Mouse (Mus musculus): ENCODE data around the gene Slc6a18.
"Not testable (repeated sequence)": the region's sequence is repeated elsewhere in the genome, so short reads cannot be mapped to it uniquely, and the experiment has no call there.

Gene Slc6a18

DNA sequence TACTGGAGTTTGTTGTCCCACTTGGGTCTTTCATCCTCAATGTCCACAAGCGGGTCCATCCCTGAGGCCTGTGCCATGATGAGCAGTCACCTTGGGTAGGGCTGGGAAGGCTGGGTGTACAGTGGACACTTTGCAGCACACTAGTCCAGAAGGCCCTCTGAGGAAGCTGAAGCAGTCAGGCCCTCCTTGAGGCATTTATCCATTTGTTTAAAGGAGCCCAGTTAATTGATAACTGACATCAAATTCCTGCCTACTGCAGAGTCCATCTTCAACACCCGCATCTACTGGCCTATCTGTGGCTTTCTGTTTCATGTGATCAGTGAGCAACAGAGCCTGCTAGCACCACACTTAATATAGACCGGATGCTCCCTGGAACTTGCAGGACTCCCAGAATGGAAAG is at the start of gene Slc6a18:
Gene Slc6a18, minus strand, starts transcription at position 171 of the 400 bp plus-strand sequence.
- ATAC-seq (ENCODE audit: low TSS enrichment): no peak

DNA sequence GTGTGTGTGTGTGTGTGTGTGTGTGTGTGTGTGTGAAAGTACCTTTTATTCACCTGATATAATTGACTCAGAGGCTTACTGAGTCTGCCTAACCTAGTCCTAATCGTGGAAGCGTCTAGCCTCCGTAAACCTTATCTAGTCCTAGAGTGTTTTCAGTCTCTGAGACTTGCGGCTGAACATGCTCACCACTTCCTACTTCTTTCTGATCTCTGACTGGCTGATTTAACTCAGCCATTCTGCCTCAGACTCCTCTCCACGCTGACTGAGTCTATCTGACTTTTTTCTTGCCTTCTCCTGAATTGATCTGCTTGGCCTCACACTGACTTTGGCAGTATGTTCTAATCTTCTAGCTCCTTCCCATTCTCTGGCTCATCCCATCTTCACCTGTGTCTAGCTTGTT is 47.5 kb upstream of the Slc6a18 start:
- no peak for ATAC-seq (ENCODE audit: low TSS enrichment)

DNA sequence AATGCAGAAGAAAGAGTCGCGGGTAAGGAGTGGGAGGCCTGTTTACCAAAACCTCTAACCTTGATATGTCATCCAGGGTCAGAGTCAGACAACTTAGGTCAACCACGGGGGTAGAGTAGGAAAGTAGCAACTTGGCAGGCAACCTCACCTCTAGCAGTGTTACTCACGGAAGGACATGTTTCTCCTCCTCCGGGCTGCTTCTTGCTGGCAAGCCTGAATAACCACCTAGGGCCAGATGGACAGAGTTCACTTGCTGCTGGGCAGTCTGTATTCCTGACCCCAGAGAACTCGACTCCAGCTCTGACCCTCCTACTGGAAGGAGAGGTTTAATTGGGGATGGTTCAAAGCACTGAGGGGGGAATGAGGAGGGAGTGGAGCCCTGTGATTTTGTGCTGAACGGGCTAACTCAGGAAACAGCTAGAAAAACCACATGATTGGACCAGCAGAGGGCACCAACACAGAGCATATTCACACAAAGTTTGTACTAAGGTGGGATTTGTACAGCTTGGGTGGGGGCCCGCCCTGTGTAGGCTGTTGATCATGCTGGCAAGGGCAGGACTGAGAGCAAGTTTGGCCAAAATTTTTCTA is 45.4 kb upstream of the Slc6a18 start:
- peak; percentile 79 for ATAC-seq (ENCODE audit: low TSS enrichment)

DNA sequence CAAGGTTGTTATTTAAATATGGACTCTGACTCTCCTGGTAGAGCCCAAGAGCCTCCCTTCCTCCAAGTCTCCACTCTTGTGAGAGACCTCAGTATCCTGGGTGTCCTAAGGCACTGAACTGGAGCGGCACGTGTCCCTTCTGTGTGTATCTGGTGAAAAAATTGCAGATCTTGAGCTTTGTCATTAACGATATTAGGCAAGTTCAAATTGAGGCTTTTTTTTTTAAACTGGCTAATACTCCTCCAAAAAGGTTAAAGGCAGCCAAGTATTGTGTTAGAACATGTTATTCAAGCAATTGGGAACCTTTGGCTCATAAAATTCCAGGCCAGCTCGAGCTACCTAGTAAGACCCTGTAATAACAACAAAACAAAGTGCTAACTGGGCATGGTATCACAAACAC is 42.4 kb upstream of the Slc6a18 start:
- ATAC-seq (ENCODE audit: low TSS enrichment): no peak

DNA sequence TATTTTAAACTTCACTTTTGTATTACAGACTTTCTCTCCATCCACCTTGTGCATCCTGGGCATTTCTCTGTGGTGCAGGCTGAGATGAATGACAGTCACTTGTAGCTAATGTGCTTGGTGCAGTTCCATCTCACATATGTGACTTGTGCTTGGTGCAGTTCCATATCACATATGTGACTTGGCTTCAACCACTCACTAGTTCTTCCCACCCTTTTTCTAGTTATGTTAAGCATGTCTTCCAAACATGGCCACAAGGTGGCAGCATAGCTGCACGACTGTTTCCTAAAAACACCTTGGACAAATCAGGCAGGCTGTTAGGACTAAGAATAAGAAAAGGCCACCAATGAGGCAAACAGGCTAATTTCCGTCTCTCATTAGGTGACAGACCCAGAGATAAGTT is 40.4 kb upstream of the Slc6a18 start:
- peak; percentile 94 for ATAC-seq (ENCODE audit: low TSS enrichment)

DNA sequence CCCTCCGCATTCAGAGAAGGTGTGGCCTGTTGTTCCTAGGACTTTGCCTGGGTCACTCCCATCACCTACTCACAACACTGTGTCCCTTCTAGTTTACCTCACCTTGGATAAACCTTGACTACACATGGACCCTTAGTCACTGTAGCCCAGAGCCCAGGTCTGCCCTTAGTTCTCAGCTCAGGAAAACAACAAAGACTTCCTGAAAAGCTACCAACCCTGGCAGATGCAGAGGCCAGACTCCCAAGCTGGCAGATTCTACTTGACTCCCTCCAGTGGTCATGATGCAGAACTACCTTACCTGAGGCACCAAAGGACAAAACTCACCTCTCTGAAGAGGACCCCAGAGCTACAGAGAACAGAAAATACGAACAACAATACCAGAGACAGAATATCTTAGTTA is 36.2 kb upstream of the Slc6a18 start:
- peak; percentile 47; the same call in 1 of the 2 replicates for ATAC-seq (ENCODE audit: low TSS enrichment)

DNA sequence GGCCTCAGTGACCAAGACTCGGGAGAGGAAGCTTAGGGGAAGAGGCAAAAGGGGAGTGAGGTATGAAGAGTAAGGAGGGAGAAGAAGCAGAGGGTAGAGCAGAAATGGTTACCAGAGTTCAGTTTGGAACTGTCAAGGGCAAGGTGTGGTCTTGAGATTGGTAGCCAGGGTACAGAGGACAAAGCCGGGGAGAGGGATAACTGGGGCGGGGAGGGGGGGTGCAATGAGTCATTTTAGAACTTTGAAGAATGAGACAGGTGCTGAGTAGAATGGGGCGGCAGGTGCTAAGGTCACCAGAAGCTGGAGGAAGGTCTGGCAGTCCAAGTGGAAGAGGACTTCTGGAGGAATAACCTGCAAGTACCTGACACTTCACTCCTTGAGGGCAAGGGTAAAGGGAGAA is 35.4 kb upstream of the Slc6a18 start:
- no peak for ATAC-seq (ENCODE audit: low TSS enrichment)

DNA sequence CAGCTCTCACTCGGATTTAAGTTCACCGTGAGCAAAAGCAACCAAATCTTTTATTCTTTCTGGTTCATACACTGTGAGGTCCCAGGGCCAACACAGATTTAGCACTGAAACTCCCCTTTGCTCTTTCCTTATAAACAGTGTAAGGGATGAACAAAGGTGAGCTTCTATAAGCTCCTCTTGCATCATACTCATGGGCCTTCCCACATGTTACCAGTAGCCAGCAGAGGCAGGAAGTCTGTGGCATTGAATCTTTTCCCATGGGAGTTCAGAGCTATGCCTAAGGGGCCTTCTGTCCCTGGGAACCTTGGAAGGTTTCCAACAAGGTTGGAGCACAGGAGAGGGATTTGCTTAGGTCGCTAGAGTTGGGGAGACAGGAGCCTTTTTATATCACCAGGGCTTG is 34.4 kb upstream of the Slc6a18 start:
- no peak for ATAC-seq (ENCODE audit: low TSS enrichment)

DNA sequence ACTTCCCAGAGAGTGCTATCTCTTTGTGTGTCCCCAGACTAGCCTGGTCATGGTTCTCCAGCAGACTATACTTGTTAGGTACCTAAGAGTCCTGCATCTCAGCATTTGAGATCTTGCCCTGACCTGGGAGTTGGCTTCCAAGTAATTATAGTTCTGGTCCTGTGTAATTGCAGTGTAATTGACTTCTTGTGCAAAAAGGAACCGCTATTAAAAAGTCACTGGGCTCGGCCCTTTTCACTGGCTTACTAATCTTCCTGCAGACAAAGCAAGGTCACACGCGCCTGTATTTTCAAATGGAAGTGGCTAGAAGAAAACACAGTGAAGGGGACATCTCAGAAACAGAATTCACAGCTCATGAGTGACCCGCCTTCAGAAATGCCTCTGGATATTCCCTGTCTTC is 34.0 kb upstream of the Slc6a18 start:
- ATAC-seq (ENCODE audit: low TSS enrichment): no peak

DNA sequence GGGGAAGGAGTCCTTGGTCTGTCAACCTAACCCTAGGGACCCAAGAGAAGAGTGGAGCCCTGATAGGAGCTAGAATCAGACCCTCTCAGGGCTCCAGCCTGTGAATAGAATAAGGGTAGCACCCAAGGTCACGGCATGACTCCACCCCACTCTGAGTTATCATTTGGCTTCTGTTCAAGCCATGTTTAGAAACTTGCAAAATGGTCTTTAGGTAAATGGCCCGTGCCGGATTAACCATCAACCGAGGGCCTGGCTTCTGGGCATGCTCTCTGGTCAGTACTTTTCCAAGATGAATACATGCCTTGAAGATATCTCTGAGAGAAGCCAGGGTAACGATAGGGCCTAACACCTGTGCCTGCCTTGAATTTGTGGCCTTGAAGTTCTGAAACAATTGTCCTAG is 33.4 kb upstream of the Slc6a18 start:
- ATAC-seq (ENCODE audit: low TSS enrichment): no peak

DNA sequence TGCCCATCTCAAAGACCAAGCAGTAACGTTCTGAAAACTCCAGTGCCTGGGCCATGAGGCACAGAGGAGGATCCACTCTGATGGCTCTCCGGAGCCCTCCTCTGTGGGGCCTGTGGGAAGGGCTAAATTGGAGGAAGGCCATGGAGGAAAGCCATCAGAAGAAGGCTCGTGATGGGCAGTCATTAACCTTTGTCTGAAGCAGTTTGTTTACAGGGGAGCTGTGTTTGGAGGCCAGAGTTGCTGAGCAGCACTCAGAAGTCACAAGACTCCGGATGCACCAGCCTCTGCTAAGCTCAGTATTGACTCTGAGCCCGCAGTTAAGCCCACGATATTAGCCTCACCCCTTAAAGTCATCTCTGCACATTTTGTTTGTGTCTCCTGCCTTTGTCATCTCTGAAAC is 31.7 kb upstream of the Slc6a18 start:
- no peak for ATAC-seq (ENCODE audit: low TSS enrichment)

DNA sequence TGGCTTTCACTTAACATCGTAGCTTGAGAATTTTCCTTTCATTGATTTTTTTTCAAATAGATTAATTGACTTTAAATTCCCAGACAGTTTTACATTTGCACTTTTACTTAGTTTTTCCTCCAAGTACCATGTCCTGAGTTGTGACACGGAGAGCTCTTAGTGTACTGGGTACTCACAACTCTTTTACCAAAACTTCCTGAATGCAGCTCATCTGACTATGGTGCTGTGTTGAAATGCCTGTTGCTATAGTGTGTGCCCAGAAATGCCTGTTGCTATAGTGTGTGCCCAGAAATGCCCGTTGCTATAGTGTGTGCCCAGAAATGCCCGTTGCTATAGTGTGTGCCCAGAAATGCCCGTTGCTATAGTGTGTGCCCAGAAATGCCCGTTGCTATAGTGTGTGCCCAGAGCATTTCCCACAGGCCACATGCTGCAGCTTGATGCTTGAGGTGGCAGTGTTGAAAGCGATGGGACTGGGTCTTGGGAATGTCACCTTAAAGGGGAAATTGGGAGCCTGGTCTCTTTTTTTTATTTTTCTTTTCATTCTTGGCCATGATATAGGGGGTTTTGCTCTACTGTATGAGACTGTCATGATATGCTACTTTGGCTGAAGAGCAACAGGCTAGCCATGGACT is 27.0 kb upstream of the Slc6a18 start, which contains the start of gene Slc6a19:
Gene Slc6a19, minus strand, starts transcription at position 172 of the 632 bp plus-strand sequence.
- no peak for ATAC-seq (ENCODE audit: low TSS enrichment)

DNA sequence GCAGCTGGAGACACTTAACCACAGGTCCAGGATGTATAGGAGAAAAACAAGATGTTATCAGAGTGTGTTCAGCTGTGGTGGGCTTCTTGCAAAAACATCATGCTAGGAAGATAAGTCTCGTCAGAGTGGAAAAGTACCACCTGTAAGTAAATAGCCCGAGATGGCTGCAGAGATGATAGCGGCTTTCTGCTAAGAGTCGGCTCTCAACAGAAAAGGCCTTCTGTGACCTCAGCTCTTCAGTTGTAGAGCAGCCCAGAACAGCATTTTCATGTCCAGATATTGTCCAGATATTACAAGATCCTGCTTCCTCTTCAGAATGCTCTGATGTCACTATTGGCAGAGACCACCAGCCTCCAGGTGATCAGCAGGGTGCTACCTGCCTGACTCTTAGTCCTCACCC is 25.7 kb upstream of the Slc6a18 start:
- not testable (repeated sequence) for ATAC-seq (ENCODE audit: low TSS enrichment)

DNA sequence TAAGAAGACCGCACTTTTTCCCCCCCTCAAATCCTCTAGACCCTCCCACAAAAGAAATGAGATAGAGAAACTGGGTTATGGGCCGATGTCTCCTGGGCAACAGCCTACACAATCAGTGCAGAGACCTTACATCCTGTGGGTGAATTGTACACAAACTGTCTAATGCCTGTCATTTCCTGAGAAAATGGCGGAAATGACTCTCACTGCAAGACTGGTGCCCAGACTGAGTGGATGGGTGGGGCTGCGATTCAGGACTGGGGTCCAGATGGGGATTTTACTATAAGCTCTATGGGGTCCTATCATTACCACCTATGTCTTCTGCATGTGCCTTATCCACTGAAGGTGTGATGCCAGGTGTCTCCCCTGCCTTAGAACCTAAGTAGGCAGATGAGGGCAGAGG is 25.0 kb upstream of the Slc6a18 start:
- no peak for ATAC-seq (ENCODE audit: low TSS enrichment)

DNA sequence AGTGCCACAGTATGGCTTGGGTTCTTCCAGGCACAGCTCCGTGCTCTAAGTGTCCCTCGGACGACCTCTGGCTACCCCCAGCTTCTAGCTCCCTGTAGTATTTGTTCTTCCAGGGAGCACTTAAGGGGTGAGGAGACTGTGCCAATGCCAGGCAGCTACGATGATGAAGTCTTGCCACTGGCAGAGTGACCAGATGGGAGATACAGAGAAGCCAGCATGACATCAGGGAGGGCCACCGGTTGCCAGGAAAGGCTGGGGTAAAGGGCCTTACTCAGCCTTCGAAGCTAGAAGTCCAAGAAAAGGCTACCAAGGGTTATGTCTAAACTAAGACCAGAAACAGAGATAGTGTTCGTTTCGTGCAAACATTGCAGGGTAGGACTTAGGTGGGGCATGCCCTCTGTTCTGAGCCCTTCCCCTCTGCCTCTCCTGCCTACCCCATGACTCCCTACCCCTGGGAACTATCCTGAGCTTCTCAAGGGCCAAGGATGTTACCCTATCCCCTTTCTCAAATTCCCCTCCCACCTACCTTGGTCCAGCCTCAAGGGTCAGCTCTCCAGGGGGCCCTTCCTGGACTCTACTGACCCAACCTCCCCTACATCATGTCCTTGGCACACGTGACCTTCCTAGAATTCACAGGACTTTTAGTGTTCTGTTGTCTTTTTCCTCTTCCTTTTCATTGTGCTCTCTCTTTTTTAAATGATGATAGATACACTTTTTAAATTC is 23.5 kb upstream of the Slc6a18 start:
- no peak for ATAC-seq (ENCODE audit: low TSS enrichment)

DNA sequence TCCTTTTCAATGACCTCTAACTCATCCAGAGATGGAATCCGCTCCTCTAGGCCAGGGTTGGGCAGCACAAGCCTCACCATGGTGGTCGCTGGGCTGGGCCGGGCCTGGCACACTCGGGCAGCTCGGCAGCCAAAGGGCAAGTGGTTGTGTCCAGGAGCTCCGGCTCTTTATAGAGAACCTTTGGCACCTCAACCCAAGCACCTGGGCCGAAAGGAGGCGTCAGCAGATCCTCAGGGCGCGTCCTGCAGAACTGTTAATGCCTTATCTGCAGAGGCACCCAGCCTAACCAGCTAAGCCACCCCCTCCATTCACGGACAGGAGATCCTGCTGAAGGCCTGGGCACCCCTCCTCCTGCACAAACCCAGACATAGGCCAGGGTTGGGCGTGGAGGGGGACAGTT is 22.7 kb upstream of the Slc6a18 start:
- no peak for ATAC-seq (ENCODE audit: low TSS enrichment)

DNA sequence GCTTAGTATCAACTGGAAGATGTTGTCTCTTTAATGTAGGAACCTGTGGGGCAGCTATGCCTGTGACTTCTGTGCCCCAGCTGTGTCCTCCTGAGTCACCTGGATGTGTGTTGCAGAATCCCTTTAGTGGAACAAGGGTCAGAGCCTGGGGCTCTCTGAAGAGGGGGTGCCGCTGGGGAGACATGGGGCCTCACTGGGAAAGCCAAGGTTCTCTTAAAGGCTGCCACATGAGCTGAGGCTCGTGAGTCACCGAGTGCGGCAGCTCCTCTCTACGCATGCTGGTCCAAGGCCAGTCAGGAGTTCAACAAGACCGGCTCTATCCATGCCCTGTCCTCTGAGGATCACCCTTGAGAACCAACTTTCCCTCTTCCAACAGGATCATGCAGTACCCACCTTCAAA is 21.9 kb upstream of the Slc6a18 start:
- no peak for ATAC-seq (ENCODE audit: low TSS enrichment)

DNA sequence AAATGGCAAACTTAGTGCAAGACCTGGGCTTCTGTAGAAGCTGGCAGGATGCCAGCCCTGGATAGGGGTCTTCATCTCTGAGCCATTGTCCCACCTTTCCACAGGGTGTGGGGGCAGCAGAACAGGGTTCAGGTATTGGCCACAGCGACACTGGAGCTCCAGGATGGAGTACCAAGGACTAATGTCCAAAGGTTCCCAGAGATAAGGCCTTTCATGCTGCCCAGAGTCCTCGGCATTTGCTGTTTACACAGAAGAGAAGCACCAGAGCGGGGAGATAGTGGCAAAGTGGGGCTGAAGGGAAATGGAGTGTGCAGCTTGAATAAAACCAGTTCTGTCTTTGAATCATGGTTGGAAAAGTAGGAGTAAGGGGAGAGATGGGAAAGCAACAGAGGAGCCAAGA is 18.7 kb upstream of the Slc6a18 start:
- no peak for ATAC-seq (ENCODE audit: low TSS enrichment)

DNA sequence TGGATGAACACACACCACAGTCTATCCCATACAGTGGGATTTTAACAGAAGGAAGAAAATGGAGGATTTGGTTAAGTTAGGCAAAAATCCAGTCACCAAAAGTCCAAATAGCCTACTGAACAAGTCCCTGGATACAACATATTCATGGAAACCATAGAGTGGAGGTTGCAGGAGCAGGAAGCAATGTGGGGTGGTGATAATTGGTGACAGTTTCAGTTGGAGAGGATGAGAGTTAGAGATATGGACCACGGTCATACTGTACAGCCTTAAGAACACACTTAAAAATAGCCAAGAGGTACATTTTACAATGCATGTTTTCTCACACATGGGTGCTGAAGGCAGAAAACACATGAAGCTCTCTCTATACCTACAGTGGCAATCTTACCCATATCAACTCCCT is 17.1 kb upstream of the Slc6a18 start:
- ATAC-seq (ENCODE audit: low TSS enrichment): no peak

DNA sequence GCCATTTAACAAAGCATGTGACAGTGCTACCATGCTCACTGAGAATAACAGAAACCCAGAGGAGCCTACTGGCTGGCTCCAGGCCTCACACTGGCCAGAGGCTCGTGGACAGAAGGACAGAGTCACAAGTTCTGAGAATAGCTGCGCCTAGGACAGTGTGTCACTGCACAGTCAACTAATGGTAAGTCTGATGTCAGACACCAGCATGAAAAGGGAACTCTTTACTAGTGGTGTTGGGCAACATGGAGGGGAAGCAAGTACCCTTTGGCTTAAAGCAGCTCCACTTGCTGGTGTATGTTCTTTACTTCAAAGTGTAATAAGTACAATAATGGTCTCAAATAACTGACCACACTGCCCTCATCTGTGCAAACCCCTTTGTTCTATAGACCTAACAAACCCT is 15.5 kb upstream of the Slc6a18 start:
- ATAC-seq (ENCODE audit: low TSS enrichment): no peak

DNA sequence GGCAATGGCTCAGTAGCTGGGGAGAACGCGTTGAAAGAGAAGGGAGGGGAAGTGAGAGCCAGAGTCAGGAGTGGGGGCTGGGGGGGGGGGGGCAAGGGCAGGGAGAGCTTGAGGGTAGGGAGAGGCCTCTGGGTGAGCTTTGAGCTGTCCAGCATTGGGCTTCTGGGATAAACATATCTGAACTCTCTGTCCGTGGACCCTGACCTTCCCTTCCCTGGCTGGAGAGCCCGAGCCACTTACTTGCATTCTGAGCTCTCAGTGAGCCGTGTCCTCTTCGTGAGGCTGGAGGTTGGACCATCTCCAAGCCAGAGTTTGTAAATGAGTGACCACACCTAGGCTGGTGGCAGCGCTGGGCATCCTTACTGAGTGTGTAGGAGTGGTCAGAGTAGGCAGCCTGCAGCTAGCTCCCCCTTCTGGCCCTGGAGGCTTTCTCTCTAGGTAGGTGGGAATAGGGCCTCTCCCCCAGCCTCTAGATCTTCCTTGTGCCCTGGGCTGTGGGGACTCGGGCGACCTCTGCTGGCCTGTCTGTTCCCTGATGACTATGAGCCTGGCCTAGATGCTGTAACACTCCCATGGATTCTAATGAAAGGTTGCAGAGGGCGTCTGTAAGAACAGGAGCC is 14.5 kb upstream of the Slc6a18 start:
- ATAC-seq (ENCODE audit: low TSS enrichment): peak; percentile 91

DNA sequence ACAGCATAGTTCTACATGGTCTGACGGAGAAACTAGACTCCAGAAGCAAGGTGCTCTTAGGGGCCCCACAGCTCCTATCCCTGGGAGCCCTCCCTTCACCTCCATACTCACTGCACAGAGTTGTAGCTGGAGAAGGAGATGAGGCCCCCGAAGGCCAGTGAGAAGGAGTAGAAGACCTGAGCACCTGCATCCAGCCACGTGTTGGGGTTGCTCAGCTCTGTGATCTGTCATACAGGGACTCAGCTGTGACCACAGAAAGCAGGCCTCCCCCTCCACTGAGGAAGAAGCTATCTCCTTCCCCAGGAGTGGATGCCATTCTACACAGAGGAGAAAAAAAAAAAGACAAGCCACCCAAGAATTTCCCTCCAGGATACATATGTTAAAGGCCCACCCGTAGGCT is 11.1 kb upstream of the Slc6a18 start:
- no peak for ATAC-seq (ENCODE audit: low TSS enrichment)

DNA sequence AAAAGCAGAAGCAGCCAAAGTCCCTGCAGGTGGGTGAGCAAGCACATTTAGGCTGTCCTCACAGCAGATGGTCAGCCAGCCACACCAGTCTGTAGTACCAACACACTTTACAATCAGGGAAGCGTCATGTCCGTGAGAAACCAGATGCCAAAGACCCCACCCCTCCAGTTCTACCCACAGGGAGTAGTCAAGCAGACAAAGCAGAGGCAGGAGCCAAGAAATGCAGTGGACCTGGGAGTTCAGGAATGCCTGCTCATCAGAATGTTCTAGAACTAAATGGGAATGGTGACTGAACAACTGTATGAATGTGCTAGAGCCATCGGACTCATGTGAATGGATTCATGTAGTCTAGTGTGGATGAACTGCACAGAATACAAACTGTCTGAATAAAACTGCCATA is 9.8 kb upstream of the Slc6a18 start:
- ATAC-seq (ENCODE audit: low TSS enrichment): no peak

All from frontal cortex, adult (tissue).